Comparison of ENCODE assay signal across 9 mouse cellular contexts in the genomic region with DNA sequence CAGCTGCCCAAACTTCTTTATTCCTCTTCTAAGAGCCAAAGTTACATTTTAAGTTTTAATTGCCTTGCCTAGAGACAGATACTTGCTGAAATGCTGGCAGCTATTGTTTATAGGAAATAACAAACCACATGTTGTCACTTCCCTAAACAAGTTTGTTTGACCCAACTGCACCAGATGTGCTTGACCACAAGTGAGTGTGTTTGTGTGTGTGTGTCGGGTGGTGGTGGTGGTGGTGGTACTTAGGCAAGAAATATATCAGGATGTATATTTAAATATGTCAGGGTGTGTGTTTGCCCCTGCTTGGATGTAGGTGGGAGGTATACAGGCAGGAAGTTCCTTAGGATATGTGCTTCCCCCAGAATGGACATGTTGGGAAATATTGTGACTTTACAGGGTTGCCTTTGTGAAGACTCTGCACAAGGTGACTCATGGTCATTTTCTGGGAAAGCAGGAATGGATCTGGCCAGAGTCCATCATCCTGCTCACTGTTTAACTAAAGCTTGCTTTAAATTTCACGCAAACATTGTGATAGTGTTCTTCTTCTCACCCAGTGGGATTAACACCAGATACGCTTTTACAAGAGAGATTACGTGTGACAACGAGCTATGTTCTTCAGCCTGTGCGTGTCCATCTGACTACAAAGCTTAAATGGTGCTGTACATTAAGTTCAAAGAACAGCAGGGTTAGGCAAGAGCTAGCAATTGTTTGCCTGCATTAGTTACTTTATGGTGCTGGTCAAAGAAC. TPM values are rescaled to one million over a fixed set of nuclear protein-coding genes. Genes with fewer than 3 reads are reported as not detected.
DNase-seq lines count a peak whose midpoint lies in the region; ATAC-seq lines count a peak whose summit lies in the region.
"Had no signal": no experiment of that assay in that cellular context is flagged by ENCODE, and none has a peak within 500 bp of the region (broad histone marks: within the 10 kb centered on the region; RNA-seq: fewer than 3 reads in every experiment).

No protein-coding gene starts in this region.

- no peak overlapping the region for H3K27ac ChIP-seq in kidney, embryonic 14.5 days (ENCODE audit: low read depth, low read length)
- H3K27ac ChIP-seq in brown adipose tissue, adult 24 weeks (replicated peaks; ENCODE audit: low read depth, low read length): peak overlapping the region; percentile 35; the same call in 1 of the 2 replicates
- peak overlapping the region; percentile 80; the same call in 1 of the 2 replicates for H3K27ac ChIP-seq in forebrain, embryonic 15.5 days (replicated peaks)
- H3K27ac ChIP-seq in liver, embryonic 15.5 days (replicated peaks): 0 out of 2 replicates have a peak overlapping the region, but pooled peaks have one; percentile 19

- no peaks in the 10 kb centered on the region for H3K9me3 ChIP-seq in kidney, embryonic 14.5 days (ENCODE audit: control insufficient read depth, low read length)
- no peaks in the 10 kb centered on the region for H3K9me3 ChIP-seq in forebrain, embryonic 15.5 days
- no peaks in the 10 kb centered on the region for H3K9me3 ChIP-seq in liver, embryonic 15.5 days (replicated peaks)
- H3K9me3 ChIP-seq: G1E had no signal

- DNase-seq in kidney, postnatal 14 days: no peak
- DNase-seq in spleen, adult 12 weeks (ENCODE audit: low spot score): no peak
- no peak for DNase-seq in Muller cell, postnatal 12 days (ENCODE audit: inconsistent ontology term)
- DNase-seq in adrenal gland, adult 8-10 months: no peak

- no peaks in the 10 kb centered on the region for H3K4me1 ChIP-seq in kidney, embryonic 14.5 days (ENCODE audit: control insufficient read depth, insufficient read depth, low read length)
- H3K4me1 ChIP-seq in brown adipose tissue, adult 24 weeks (ENCODE audit: control insufficient read depth, insufficient read depth, insufficient read length, low read length): no peaks in the 10 kb centered on the region
- H3K4me1 ChIP-seq in forebrain, embryonic 15.5 days: peaks cover 26% of the 10 kb centered on the region
- 0 out of 2 replicates have a peak, but pooled peaks cover 3% of the 10 kb centered on the region for H3K4me1 ChIP-seq in liver, embryonic 15.5 days (replicated peaks)

- H3K9ac ChIP-seq in kidney, embryonic 14.5 days (ENCODE audit: low read depth, low read length): no peak overlapping the region
- no peak overlapping the region for H3K9ac ChIP-seq in forebrain, embryonic 15.5 days (replicated peaks)
- no peak overlapping the region for H3K9ac ChIP-seq in liver, embryonic 15.5 days

- ATAC-seq in kidney, embryonic 14.5 days (ENCODE audit: low FRiP score, low TSS enrichment): peak; percentile 17; the same call in 1 of the 2 replicates
- ATAC-seq in forebrain, embryonic 15.5 days (replicated peaks): no peak
- ATAC-seq in liver, embryonic 15.5 days (ENCODE audit: insufficient read depth): peak; percentile 56

- H3K4me3 ChIP-seq in kidney, embryonic 14.5 days (ENCODE audit: low read length): no peak overlapping the region
- H3K4me3 ChIP-seq in brown adipose tissue, adult 24 weeks (ENCODE audit: insufficient read depth, low read depth, low read length): no peak overlapping the region
- no peak overlapping the region for H3K4me3 ChIP-seq in forebrain, embryonic 15.5 days
- no peak overlapping the region for H3K4me3 ChIP-seq in liver, embryonic 15.5 days (replicated peaks)

- H3K27me3 ChIP-seq in kidney, embryonic 14.5 days (ENCODE audit: control insufficient read depth, insufficient read depth, low read length): no peaks in the 10 kb centered on the region
- H3K27me3 ChIP-seq in forebrain, embryonic 15.5 days: no peaks in the 10 kb centered on the region
- H3K27me3 ChIP-seq in liver, embryonic 15.5 days: no peaks in the 10 kb centered on the region

- 67% methylated on average over 6 of the region's 6 CpGs for WGBS in kidney, embryonic 14.5 days
- 45% methylated on average over 6 of the region's 6 CpGs for WGBS in forebrain, embryonic 15.5 days
- 57% methylated on average over 6 of the region's 6 CpGs for WGBS in liver, embryonic 15.5 days (ENCODE audit: insufficient replicate concordance)

- H3K4me2 ChIP-seq in kidney, embryonic 14.5 days (replicated peaks; ENCODE audit: low read depth, low read length): no peak overlapping the region
- peak overlapping the region; percentile 40 for H3K4me2 ChIP-seq in forebrain, embryonic 15.5 days (replicated peaks)
- H3K4me2 ChIP-seq in liver, embryonic 15.5 days: peak overlapping the region; percentile 32

- H3K36me3 ChIP-seq in kidney, embryonic 14.5 days (ENCODE audit: control insufficient read depth, insufficient read depth, low read length): no peaks in the 10 kb centered on the region
- H3K36me3 ChIP-seq in forebrain, embryonic 15.5 days: no peaks in the 10 kb centered on the region
- no peaks in the 10 kb centered on the region for H3K36me3 ChIP-seq in liver, embryonic 15.5 days (replicated peaks)
- H3K36me3 ChIP-seq: G1E had no signal

RNA-seq across cellular contexts. Expression of a gene that starts 32.2 kb away (rescaled TPM):
- polyA plus RNA-seq in kidney, embryonic 14.5 days (2014; fragmentation: Nextera tagmentation; extraction: Ambion mirVana): 70.5 and 98.4 TPM in 2 replicates
- 2,156 and 2,258 TPM in 2 replicates for polyA plus RNA-seq in brown adipose tissue, adult 24 weeks (2012; ENCODE audit: insufficient read depth, insufficient read length, missing spikeins)
- polyA plus RNA-seq in forebrain, embryonic 15.5 days (2015; fragmentation: Nextera tagmentation; extraction: Ambion mirVana): 31.2 and 34.2 TPM in 2 replicates
- 140 and 145 TPM in 2 replicates for polyA plus RNA-seq in liver, embryonic 15.5 days (2015; fragmentation: Nextera tagmentation; extraction: Ambion mirVana)
- 100 to 1,000 TPM; 240 to 411 (median 326) TPM for total RNA-seq in adrenal gland, adult 8-10 months (2022)

RNA-seq across cellular contexts. Expression of a gene that starts 49.9 kb away (rescaled TPM):
- polyA plus RNA-seq in kidney, embryonic 14.5 days (2014; fragmentation: Nextera tagmentation; extraction: Ambion mirVana): 2.8 and 3.2 TPM in 2 replicates
- polyA plus RNA-seq in brown adipose tissue, adult 24 weeks (2012; ENCODE audit: insufficient read depth, insufficient read length, missing spikeins): 425 and 601 TPM in 2 replicates
- polyA plus RNA-seq in forebrain, embryonic 15.5 days (2015; fragmentation: Nextera tagmentation; extraction: Ambion mirVana): 0.40 and 1.4 TPM in 2 replicates
- 37.2 and 72.1 TPM in 2 replicates for polyA plus RNA-seq in liver, embryonic 15.5 days (2015; fragmentation: Nextera tagmentation; extraction: Ambion mirVana)
- total RNA-seq in adrenal gland, adult 8-10 months (2022): 10 to 100 TPM in 2 of 4 experiments, 1 to 10 TPM in 2; 4.7 to 20.3 (median 10.3) TPM
- polyA plus RNA-seq: G1E had no signal

Comparison
In these comparisons a context has a peak if more than half of its experiments do, and no peak if none do; other contexts are left out.
1. RNA of a gene that starts 32.2 kb away (polyA plus RNA-seq): 2,156 to 2,258 TPM in brown adipose tissue, adult 24 weeks; 140 to 145 TPM in liver, embryonic 15.5 days, 70.5 to 98.4 TPM in kidney, embryonic 14.5 days and 31.2 to 34.2 TPM in forebrain, embryonic 15.5 days; every median in the first group is over 10 times any median in the second.